Mouse (Mus musculus): Measurements from ENCODE around the gene Mpst.

DNA sequence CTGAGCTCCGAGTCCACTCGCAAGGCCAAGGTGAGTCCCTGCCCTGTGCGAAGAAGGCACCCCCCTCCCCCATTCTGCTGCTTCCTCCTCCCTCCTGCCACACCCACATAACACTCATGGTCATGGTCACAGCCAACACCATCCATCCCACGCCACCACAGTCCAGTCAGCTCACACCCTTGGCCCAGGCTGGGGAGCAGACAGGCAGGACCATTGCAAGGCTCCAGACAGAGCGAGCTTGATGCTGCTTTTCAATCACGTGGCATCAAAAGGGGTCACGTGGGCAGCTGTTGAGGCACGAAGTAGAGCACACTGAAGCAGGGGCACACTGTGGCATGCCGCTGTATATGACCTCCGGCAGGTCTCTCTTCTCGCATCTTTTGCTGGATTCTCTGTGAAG lies 29.5 kb downstream of the Mpst start:
- no peak for TF ChIP-seq CTCF (IDR thresholded peaks at IDR 0.05; ENCODE audit: low read depth, low read length)
- no peak for TF ChIP-seq GATA1 (IDR thresholded peaks at IDR 0.05; ENCODE audit: borderline replicate concordance, low read length)
- TF ChIP-seq POLR2AphosphoS5 (IDR thresholded peaks at IDR 0.05; ENCODE audit: insufficient replicate concordance, low read depth, low read length) = no peak
